Mouse (Mus musculus): ENCODE measurements around the gene Efl1. TPM values are rescaled to one million over a fixed set of nuclear protein-coding genes. Genes with fewer than 3 reads are reported as not detected.
A peak's percentile ranks its signal among the peaks of the same experiment; 100 is the strongest.

Gene Efl1
- polyA plus RNA-seq (2015; fragmentation: Nextera tagmentation; extraction: Ambion mirVana) = 25.8 and 28.1 TPM in 2 replicates

- no peaks in the 10 kb centered on the region for H3K36me3 ChIP-seq (ENCODE audit: control insufficient read depth, insufficient read depth, low read length)
Measured at GRCm38 (mm10) chr7:82648353-82649080, at the start of gene Efl1, which contains the start of gene Saxo2. TSS of gene Efl1 (plus strand) at chr7:82648614. TSS of gene Saxo2 (minus strand) at chr7:82648528.

DNA sequence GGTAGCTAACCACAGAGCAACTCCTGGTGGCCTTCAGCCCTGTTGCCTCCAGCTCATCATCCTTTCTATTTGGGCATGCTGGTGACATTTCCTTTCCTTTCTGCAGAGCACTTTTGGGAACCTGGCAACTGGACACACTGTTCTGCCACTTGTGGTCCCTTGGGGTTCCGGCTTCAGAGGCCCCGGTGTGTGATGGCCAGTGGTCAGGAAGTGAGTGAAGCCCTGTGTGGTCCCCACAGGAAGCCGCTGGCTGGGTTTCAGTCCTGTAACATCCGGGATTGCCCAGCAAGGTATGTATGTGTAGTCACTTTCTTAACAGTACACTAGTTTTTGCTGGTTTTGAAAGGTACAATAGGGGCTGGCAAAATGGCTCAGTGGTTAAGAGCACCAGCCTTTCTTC, 46.4 kb upstream of the Efl1 start:
- WGBS = 81% methylated on average over 4 of the region's 4 CpGs
- ATAC-seq = no peak
- no peaks in the 10 kb centered on the region for H3K4me1 ChIP-seq (ENCODE audit: control insufficient read depth, insufficient read depth, low read length)

More at GRCm38 (mm10) chr7:82648353-82649080, at the start of gene Efl1, which contains the start of gene Saxo2:
- peak within 1 kb of the TSS; percentile 79 for H3K9ac ChIP-seq (ENCODE audit: low read depth, low read length)
- no peaks in the 10 kb centered on the region for H3K27me3 ChIP-seq (replicated peaks; ENCODE audit: control insufficient read depth, insufficient read depth, low read length)
- ATAC-seq = peak; percentile 98
- H3K9me3 ChIP-seq (ENCODE audit: control insufficient read depth, low read length) = no peaks in the 10 kb centered on the region
- peak within 1 kb of the TSS; percentile 68 for H3K4me2 ChIP-seq (ENCODE audit: low read depth, low read length)
- WGBS = under 1% methylated on average over 46 of the region's 46 CpGs
- peak within 1 kb of the TSS; percentile 78 for H3K4me3 ChIP-seq (ENCODE audit: low read length)
- H3K27ac ChIP-seq (ENCODE audit: low read length) = peak within 1 kb of the TSS; percentile 65
- peaks cover 9% of the 10 kb centered on the region for H3K4me1 ChIP-seq (ENCODE audit: control insufficient read depth, insufficient read depth, low read length)

GRCm38 (mm10) chr7:82605425-82605824, 43.0 kb upstream of the Efl1 start:
- H3K27ac ChIP-seq (ENCODE audit: low read length) = no peak overlapping the region
- WGBS = 74% methylated on average over 6 of the region's 6 CpGs
- no peaks in the 10 kb centered on the region for H3K4me1 ChIP-seq (ENCODE audit: control insufficient read depth, insufficient read depth, low read length)
- no peak for ATAC-seq
- no peaks in the 10 kb centered on the region for H3K27me3 ChIP-seq (replicated peaks; ENCODE audit: control insufficient read depth, insufficient read depth, low read length)
- H3K36me3 ChIP-seq (ENCODE audit: control insufficient read depth, insufficient read depth, low read length) = no peaks in the 10 kb centered on the region
- H3K4me3 ChIP-seq (ENCODE audit: low read length) = no peak overlapping the region
- no peak overlapping the region for H3K4me2 ChIP-seq (ENCODE audit: low read depth, low read length)
- H3K9ac ChIP-seq (ENCODE audit: low read depth, low read length) = no peak overlapping the region
- no peaks in the 10 kb centered on the region for H3K9me3 ChIP-seq (ENCODE audit: control insufficient read depth, low read length)

More for the DNA sequence above, 46.4 kb upstream of the Efl1 start:
- Histone ChIP-seq H3K9ac (ENCODE audit: low read depth, low read length) (no peak overlapping the region), H3K9me3 (ENCODE audit: control insufficient read depth, low read length) (no peaks in the 10 kb centered on the region), H3K36me3 (ENCODE audit: control insufficient read depth, insufficient read depth, low read length) (no peaks in the 10 kb centered on the region), H3K4me3 (ENCODE audit: low read length) (no peak overlapping the region), H3K27me3 (replicated peaks; ENCODE audit: control insufficient read depth, insufficient read depth, low read length) (no peaks in the 10 kb centered on the region), H3K27ac (ENCODE audit: low read length) (no peak overlapping the region), H3K4me2 (ENCODE audit: low read depth, low read length) (no peak overlapping the region)

- no peak overlapping the region for H3K4me2 ChIP-seq (ENCODE audit: low read depth, low read length)
- H3K4me1 ChIP-seq (ENCODE audit: control insufficient read depth, insufficient read depth, low read length) = no peaks in the 10 kb centered on the region
- H3K27ac ChIP-seq (ENCODE audit: low read length) = no peak overlapping the region
- no peaks in the 10 kb centered on the region for H3K36me3 ChIP-seq (ENCODE audit: control insufficient read depth, insufficient read depth, low read length)
- H3K9ac ChIP-seq (ENCODE audit: low read depth, low read length) = no peak overlapping the region
- no peak overlapping the region for H3K4me3 ChIP-seq (ENCODE audit: low read length)
- no peaks in the 10 kb centered on the region for H3K27me3 ChIP-seq (replicated peaks; ENCODE audit: control insufficient read depth, insufficient read depth, low read length)
- no peaks in the 10 kb centered on the region for H3K9me3 ChIP-seq (ENCODE audit: control insufficient read depth, low read length)
- no peak for ATAC-seq
- WGBS = 66% methylated on average over 3 of the region's 3 CpGs
Measured at GRCm38 (mm10) chr7:82609629-82610028, 38.8 kb upstream of the Efl1 start.

GRCm38 (mm10) chr7:82625342-82625741, 23.1 kb upstream of the Efl1 start:
- Histone ChIP-seq H3K9ac (ENCODE audit: low read depth, low read length) (no peak overlapping the region), H3K27ac (ENCODE audit: low read length) (no peak overlapping the region)

GRCm38 (mm10) chr7:82647183-82647582, 1.2 kb upstream of the Efl1 start:
- 87% methylated on average over 3 of the region's 3 CpGs for WGBS
- no peak for ATAC-seq
- peaks cover 9% of the 10 kb centered on the region for H3K4me1 ChIP-seq (ENCODE audit: control insufficient read depth, insufficient read depth, low read length)
- H3K27me3 ChIP-seq (replicated peaks; ENCODE audit: control insufficient read depth, insufficient read depth, low read length) = no peaks in the 10 kb centered on the region
- H3K4me3 ChIP-seq (ENCODE audit: low read length) = no peak overlapping the region
- no peaks in the 10 kb centered on the region for H3K9me3 ChIP-seq (ENCODE audit: control insufficient read depth, low read length)
- no peak overlapping the region for H3K4me2 ChIP-seq (ENCODE audit: low read depth, low read length)
- no peak overlapping the region for H3K27ac ChIP-seq (ENCODE audit: low read length)
- H3K36me3 ChIP-seq (ENCODE audit: control insufficient read depth, insufficient read depth, low read length) = no peaks in the 10 kb centered on the region
- no peak overlapping the region for H3K9ac ChIP-seq (ENCODE audit: low read depth, low read length)

More at GRCm38 (mm10) chr7:82625342-82625741, 23.1 kb upstream of the Efl1 start:
- H3K9me3 ChIP-seq (ENCODE audit: control insufficient read depth, low read length) = no peaks in the 10 kb centered on the region
- no peaks in the 10 kb centered on the region for H3K4me1 ChIP-seq (ENCODE audit: control insufficient read depth, insufficient read depth, low read length)
- H3K4me3 ChIP-seq (ENCODE audit: low read length) = no peak overlapping the region
- no peaks in the 10 kb centered on the region for H3K36me3 ChIP-seq (ENCODE audit: control insufficient read depth, insufficient read depth, low read length)
- WGBS = 11% methylated on average over 7 of the region's 7 CpGs
- no peak for ATAC-seq
- no peaks in the 10 kb centered on the region for H3K27me3 ChIP-seq (replicated peaks; ENCODE audit: control insufficient read depth, insufficient read depth, low read length)
- no peak overlapping the region for H3K4me2 ChIP-seq (ENCODE audit: low read depth, low read length)

GRCm38 (mm10) chr7:82647909-82648308, 505 bp upstream of the Efl1 start:
- ATAC-seq = no peak
- WGBS = 22% methylated on average over 4 of the region's 4 CpGs
- H3K27ac ChIP-seq (ENCODE audit: low read length) = no peak overlapping the region
- H3K4me3 ChIP-seq (ENCODE audit: low read length) = peak overlapping the region; percentile 78
- no peaks in the 10 kb centered on the region for H3K27me3 ChIP-seq (replicated peaks; ENCODE audit: control insufficient read depth, insufficient read depth, low read length)
- peak overlapping the region; percentile 68 for H3K4me2 ChIP-seq (ENCODE audit: low read depth, low read length)
- H3K9me3 ChIP-seq (ENCODE audit: control insufficient read depth, low read length) = no peaks in the 10 kb centered on the region
- peaks cover 9% of the 10 kb centered on the region for H3K4me1 ChIP-seq (ENCODE audit: control insufficient read depth, insufficient read depth, low read length)
- peak overlapping the region; percentile 79 for H3K9ac ChIP-seq (ENCODE audit: low read depth, low read length)
- no peaks in the 10 kb centered on the region for H3K36me3 ChIP-seq (ENCODE audit: control insufficient read depth, insufficient read depth, low read length)

DNA sequence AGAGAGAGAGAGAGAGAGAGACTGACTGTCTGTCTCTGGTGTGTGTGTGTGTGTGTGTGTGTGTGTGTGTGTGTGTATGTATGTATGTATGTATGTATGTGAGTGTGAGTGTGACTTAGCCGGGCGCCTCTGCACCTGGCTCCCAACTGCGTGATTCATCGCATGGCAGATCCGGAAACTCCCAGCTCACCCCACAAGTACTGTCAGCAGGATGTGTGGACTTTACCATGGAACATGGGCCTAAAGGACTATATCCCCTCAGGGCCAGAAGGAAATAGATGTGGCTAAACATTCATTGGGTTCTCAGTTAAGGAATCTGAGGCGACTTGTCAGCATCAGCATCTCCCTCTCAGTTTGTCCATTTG, 649 bp downstream of the Efl1 start:
- 11% methylated on average over 6 of the region's 6 CpGs for WGBS
- Histone ChIP-seq H3K9me3 (ENCODE audit: control insufficient read depth, low read length) (no peaks in the 10 kb centered on the region), H3K36me3 (ENCODE audit: control insufficient read depth, insufficient read depth, low read length) (no peaks in the 10 kb centered on the region), H3K4me3 (ENCODE audit: low read length) (peak overlapping the region; percentile 78), H3K27ac (ENCODE audit: low read length) (peak overlapping the region; percentile 65), H3K9ac (ENCODE audit: low read depth, low read length) (peak overlapping the region; percentile 79), H3K27me3 (replicated peaks; ENCODE audit: control insufficient read depth, insufficient read depth, low read length) (no peaks in the 10 kb centered on the region), H3K4me2 (ENCODE audit: low read depth, low read length) (peak overlapping the region; percentile 68), H3K4me1 (ENCODE audit: control insufficient read depth, insufficient read depth, low read length) (peaks cover 9% of the 10 kb centered on the region)
- peak; percentile 72 for ATAC-seq

DNA sequence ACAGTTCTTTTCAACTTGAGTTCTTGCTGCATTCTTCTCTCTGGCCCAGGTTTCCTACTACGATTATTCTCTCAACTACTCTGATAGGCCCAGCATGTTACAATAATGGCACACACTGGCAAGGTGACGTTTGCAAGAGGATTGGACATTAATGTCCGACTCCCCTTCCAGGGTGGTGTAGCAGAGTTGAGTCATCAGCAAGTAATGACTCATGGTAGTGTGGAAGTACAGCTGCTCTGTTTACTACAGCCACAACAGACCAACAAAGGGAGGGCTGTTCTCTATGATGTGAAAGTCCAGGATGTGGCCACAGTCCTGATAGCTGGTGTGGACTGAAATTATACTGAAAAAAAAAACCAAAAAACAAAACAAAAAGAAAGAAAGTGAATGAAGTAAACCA, 16.2 kb downstream of the Efl1 start:
- no peaks in the 10 kb centered on the region for H3K4me1 ChIP-seq (ENCODE audit: control insufficient read depth, insufficient read depth, low read length)
- ATAC-seq = no peak

More for the DNA sequence above, 16.2 kb downstream of the Efl1 start:
- Histone ChIP-seq H3K27ac (ENCODE audit: low read length) (no peak overlapping the region), H3K36me3 (ENCODE audit: control insufficient read depth, insufficient read depth, low read length) (peaks cover 13% of the 10 kb centered on the region), H3K9me3 (ENCODE audit: control insufficient read depth, low read length) (no peaks in the 10 kb centered on the region), H3K27me3 (replicated peaks; ENCODE audit: control insufficient read depth, insufficient read depth, low read length) (no peaks in the 10 kb centered on the region), H3K4me3 (ENCODE audit: low read length) (no peak overlapping the region), H3K9ac (ENCODE audit: low read depth, low read length) (no peak overlapping the region), H3K4me2 (ENCODE audit: low read depth, low read length) (no peak overlapping the region)
- 81% methylated on average over 3 of the region's 3 CpGs for WGBS

Data from intestine, embryonic 16.5 days (tissue).